Mouse (Mus musculus) brain, embryonic 14.5 days (tissue): ENCODE data around the gene Megf9.

Source experiments
- CTCF ChIP-seq: fragments of 200-500 bp; IDR thresholded peaks from 2 replicates; pipeline ENCODE4 v1.5.1; 2012; ENCODE audit warnings: inconsistent platforms, mild to moderate bottlenecking, moderate library complexity, borderline replicate concordance; ENCODE audit not compliant: insufficient read depth, insufficient read length; ENCODE audit errors: extremely low read depth
- POLR2A ChIP-seq: fragments of 200-500 bp; IDR thresholded peaks from 2 replicates; pipeline ENCODE4 v1.6.1; 2012; ENCODE audit warnings: mild to moderate bottlenecking, inconsistent platforms, borderline replicate concordance; ENCODE audit not compliant: poor library complexity, insufficient read depth, insufficient read length, severe bottlenecking; ENCODE audit errors: extremely low read depth

DNA sequence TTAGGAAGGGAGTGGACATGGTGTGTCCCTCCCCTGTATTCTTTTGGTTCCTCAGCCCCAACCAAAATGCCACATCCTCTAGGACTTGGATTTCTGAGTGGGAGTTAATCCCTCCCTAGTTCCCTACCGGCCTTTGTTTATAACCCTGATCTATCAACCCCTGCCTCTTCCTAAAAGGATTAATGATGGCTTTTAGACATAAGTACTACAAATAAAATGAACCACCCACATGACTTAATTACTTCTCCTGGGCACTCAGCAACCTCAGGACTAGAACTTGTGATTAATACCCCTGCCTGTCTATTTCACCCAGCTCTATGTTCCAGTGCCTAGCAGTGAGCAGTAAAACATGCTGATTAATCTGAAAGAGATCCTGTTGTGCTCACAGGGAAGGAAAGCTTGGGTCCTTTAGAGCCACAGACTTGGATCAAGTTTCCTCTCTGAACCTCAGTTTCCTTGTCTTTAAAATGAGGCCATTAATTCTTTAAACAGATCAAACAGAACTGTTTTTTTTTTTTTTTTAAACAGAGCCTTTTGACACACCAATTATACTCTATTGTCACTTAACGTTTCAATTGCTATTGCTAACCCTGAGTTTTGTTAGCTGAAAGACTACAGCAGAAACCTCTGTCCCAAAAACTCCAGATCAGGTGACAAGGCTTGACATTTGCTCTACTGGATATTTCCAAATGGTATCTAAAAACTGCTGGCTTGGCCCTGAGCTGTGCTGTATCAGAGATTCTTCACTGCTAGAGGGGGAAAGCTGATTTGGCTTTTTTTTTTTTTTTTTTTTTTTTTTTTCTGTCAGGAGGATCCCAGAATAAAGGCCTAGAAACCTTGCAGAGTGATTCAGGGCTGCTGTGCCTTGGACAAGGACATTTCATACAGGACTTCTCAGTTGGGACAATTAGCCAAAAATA is 2.1 kb upstream of the Megf9 start:
- no peak for TF ChIP-seq POLR2A
- no peak for TF ChIP-seq CTCF
